Mouse (Mus musculus): ENCODE data around the gene Kctd18. TPM values are rescaled to one million over a fixed set of nuclear protein-coding genes. Genes with fewer than 3 reads are reported as not detected.
"Not testable (repeated sequence)": the region's sequence is repeated elsewhere in the genome, so short reads cannot be mapped to it uniquely, and the experiment has no call there.

The Kctd18 gene
- total and polyA plus RNA-seq, 2 experiments = 2.9 to 8.3 TPM

DNA sequence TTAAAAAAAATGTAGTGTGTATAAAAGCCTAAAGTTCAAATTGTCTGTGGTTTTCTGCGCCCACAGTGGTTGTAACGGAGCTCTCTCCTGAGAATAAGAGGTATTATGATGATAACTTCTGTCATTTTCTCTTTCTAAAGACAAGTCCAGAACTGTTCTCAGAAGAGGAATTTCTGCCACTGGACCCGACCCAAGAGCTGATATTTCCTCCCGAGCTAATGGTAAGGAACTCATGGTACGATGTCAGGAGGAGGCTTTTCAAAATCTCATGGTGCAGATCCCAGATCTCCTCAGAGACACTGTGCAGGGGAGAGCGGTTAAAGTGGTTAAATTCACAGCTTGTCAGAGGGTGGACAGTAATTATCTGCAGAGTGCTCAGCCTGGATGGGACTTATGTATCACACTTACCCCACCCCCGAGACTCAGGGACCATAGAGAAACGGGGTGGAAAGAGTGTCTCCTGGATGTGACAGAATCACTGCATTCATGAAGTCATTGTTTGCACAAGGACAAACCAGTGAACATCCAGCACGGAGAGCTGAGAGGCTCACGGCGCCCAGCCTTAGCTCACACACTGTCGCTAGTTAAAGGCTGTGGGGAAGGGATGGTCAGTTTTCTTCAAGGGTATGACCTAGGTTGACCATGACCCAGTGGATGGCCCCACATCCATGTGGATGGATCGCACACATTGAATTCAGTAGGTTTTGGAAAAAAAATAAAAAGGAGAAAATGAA is 37.5 kb upstream of the Kctd18 start:
- H3K4me3 ChIP-seq (ENCODE audit: insufficient read depth, low read depth, low read length) = no peak overlapping the region
- DNase-seq (ENCODE audit: extremely low read depth, low read depth, low spot score) = no peak
- no peaks in the 10 kb centered on the region for H3K79me2 ChIP-seq (ENCODE audit: control insufficient read depth, insufficient read depth, low read length)
- TF ChIP-seq CTCF (IDR thresholded peaks at IDR 0.05; ENCODE audit: low read depth, low read length) (no peak), POLR2A (IDR thresholded peaks at IDR 0.05; ENCODE audit: extremely low read depth, insufficient read depth, low read length) (no peak)
- H3K27ac ChIP-seq (replicated peaks; ENCODE audit: insufficient read depth, low read depth, low read length) = no peak overlapping the region
- 86% methylated on average over 13 of the region's 13 CpGs for WGBS
- peaks cover 73% of the 10 kb centered on the region for H3K36me3 ChIP-seq (ENCODE audit: control insufficient read depth, insufficient read depth, low read length)
- no peaks in the 10 kb centered on the region for H3K27me3 ChIP-seq (ENCODE audit: control insufficient read depth, insufficient read depth, low read length)
- H3K9ac ChIP-seq (ENCODE audit: low read depth, low read length) = no peak overlapping the region
- no peaks in the 10 kb centered on the region for H3K4me1 ChIP-seq (ENCODE audit: control insufficient read depth, insufficient read depth, low read length)

DNA sequence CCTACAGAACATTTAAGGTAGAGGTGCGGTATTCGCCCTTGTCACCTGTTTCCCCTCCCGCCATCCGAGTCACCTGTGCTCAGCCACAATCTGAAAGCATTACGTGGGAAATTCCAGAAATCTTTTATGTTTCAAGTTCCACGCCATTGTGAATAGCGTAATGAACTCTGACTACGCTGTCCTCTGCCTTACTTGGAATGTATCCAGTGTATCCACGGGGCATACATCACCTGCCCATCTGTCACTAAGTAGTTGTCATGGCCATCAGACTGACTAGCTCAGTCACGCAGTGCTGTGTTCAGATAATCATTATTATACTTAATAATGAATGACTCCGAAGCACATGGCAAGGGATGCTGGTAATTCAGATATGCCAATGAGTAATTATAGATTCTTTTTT is 36.8 kb upstream of the Kctd18 start:
- DNase-seq (ENCODE audit: extremely low read depth, low read depth, low spot score) = no peak
- H3K79me2 ChIP-seq (ENCODE audit: control insufficient read depth, insufficient read depth, low read length) = no peaks in the 10 kb centered on the region
- H3K4me3 ChIP-seq (ENCODE audit: insufficient read depth, low read depth, low read length) = no peak overlapping the region
- 83% methylated on average over 11 of the region's 11 CpGs for WGBS
- no peak overlapping the region for H3K27ac ChIP-seq (replicated peaks; ENCODE audit: insufficient read depth, low read depth, low read length)
- H3K27me3 ChIP-seq (ENCODE audit: control insufficient read depth, insufficient read depth, low read length) = no peaks in the 10 kb centered on the region
- H3K9ac ChIP-seq (ENCODE audit: low read depth, low read length) = no peak overlapping the region
- H3K4me1 ChIP-seq (ENCODE audit: control insufficient read depth, insufficient read depth, low read length) = no peaks in the 10 kb centered on the region
- H3K36me3 ChIP-seq (ENCODE audit: control insufficient read depth, insufficient read depth, low read length) = peaks cover 74% of the 10 kb centered on the region
- no peak for TF ChIP-seq POLR2A (IDR thresholded peaks at IDR 0.05; ENCODE audit: extremely low read depth, insufficient read depth, low read length)
- TF ChIP-seq CTCF (IDR thresholded peaks at IDR 0.05; ENCODE audit: low read depth, low read length) = no peak

DNA sequence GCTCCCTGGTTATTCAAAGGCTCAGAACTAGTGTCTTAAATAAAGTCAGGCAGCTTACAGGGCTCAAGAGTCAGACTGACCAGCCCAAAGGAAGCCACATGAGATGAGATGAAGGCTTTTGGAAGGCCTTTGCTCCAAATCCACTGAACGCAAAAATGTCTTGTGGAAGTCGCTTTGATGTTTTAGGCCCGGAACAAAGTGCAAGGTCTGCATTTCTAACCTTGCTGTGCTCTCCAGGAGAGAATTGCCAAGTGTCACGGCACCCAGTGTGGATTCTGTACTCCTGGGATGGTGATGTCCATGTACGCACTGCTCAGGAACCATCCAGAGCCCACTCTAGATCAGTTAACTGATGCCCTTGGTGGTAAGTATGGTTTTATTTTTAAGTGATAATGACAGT is 30.4 kb upstream of the Kctd18 start:
- H3K27me3 ChIP-seq (ENCODE audit: control insufficient read depth, insufficient read depth, low read length) = no peaks in the 10 kb centered on the region
- 53% methylated on average over 5 of the region's 5 CpGs for WGBS
- no peaks in the 10 kb centered on the region for H3K79me2 ChIP-seq (ENCODE audit: control insufficient read depth, insufficient read depth, low read length)
- no peaks in the 10 kb centered on the region for H3K4me1 ChIP-seq (ENCODE audit: control insufficient read depth, insufficient read depth, low read length)
- DNase-seq (ENCODE audit: extremely low read depth, low read depth, low spot score) = peak; percentile 66
- no peak overlapping the region for H3K9ac ChIP-seq (ENCODE audit: low read depth, low read length)
- H3K27ac ChIP-seq (replicated peaks; ENCODE audit: insufficient read depth, low read depth, low read length) = no peak overlapping the region
- TF ChIP-seq POLR2A (IDR thresholded peaks at IDR 0.05; ENCODE audit: extremely low read depth, insufficient read depth, low read length) = no peak
- TF ChIP-seq CTCF (IDR thresholded peaks at IDR 0.05; ENCODE audit: low read depth, low read length) = no peak
- H3K36me3 ChIP-seq (ENCODE audit: control insufficient read depth, insufficient read depth, low read length) = peaks cover 72% of the 10 kb centered on the region
- no peak overlapping the region for H3K4me3 ChIP-seq (ENCODE audit: insufficient read depth, low read depth, low read length)

DNA sequence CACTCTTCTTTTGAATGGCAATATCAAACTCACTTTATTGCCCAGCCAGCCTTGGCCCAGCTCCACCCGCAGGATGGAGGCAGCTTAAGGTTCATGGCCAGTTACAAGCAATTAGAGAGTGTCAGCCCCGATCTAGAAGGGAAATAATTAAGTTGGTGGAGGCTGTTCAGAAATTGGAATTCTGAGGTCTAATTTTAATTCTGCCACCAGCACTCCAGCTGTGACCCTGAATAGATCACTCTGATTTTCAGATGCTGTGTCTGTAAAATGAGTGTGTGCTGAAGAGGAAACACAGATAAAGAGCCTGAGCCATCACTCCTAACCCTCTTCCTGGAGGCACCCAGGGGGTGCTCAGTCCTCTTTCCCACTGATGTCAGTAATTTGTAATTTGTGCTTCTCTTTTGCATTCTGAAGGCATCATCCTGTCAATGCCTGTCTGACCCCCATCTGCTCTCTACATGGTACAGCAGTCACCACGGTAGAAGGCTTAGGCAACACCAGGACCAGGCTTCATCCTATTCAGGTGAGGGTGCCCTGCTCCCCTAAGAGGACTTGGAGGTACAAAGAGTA is 28.1 kb upstream of the Kctd18 start:
- Histone ChIP-seq H3K4me1 (ENCODE audit: control insufficient read depth, insufficient read depth, low read length) (no peaks in the 10 kb centered on the region), H3K36me3 (ENCODE audit: control insufficient read depth, insufficient read depth, low read length) (peaks cover 75% of the 10 kb centered on the region), H3K27ac (replicated peaks; ENCODE audit: insufficient read depth, low read depth, low read length) (no peak overlapping the region), H3K27me3 (ENCODE audit: control insufficient read depth, insufficient read depth, low read length) (no peaks in the 10 kb centered on the region), H3K9ac (ENCODE audit: low read depth, low read length) (no peak overlapping the region), H3K4me3 (ENCODE audit: insufficient read depth, low read depth, low read length) (no peak overlapping the region), H3K79me2 (ENCODE audit: control insufficient read depth, insufficient read depth, low read length) (0 out of 2 replicates have a peak, but pooled peaks cover under 1% of the 10 kb centered on the region)
- 82% methylated on average over 3 of the region's 3 CpGs for WGBS
- TF ChIP-seq CTCF (IDR thresholded peaks at IDR 0.05; ENCODE audit: low read depth, low read length) (no peak), POLR2A (IDR thresholded peaks at IDR 0.05; ENCODE audit: extremely low read depth, insufficient read depth, low read length) (no peak)
- no peak for DNase-seq (ENCODE audit: extremely low read depth, low read depth, low spot score)

DNA sequence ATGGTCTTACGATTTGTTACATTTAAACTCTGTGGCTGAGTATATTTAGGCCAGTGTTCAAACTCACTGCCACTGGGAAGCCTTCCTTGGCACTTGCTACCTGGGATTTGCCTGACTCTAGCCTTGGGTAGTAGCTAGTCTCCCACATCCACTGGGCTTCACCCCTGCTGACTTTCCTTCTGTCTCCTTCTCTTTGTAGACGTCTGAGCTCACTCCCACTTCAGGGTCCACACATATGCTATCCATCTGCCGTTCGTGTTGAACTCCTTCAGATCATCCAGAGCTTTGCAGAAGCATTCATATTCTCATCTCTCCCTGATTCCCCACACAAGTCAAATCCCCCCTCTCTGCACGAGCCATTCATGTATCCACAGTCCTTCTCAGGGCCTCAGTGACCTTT is 26.8 kb upstream of the Kctd18 start:
- H3K4me1 ChIP-seq (ENCODE audit: control insufficient read depth, insufficient read depth, low read length) = no peaks in the 10 kb centered on the region
- no peak overlapping the region for H3K9ac ChIP-seq (ENCODE audit: low read depth, low read length)
- no peak for TF ChIP-seq POLR2A (IDR thresholded peaks at IDR 0.05; ENCODE audit: extremely low read depth, insufficient read depth, low read length)
- TF ChIP-seq CTCF (IDR thresholded peaks at IDR 0.05; ENCODE audit: low read depth, low read length) = no peak
- H3K4me3 ChIP-seq (ENCODE audit: insufficient read depth, low read depth, low read length) = no peak overlapping the region
- no peak overlapping the region for H3K27ac ChIP-seq (replicated peaks; ENCODE audit: insufficient read depth, low read depth, low read length)
- 92% methylated on average over 5 of the region's 5 CpGs for WGBS
- H3K79me2 ChIP-seq (ENCODE audit: control insufficient read depth, insufficient read depth, low read length) = 0 out of 2 replicates have a peak, but pooled peaks cover 5% of the 10 kb centered on the region
- DNase-seq (ENCODE audit: extremely low read depth, low read depth, low spot score) = no peak
- H3K36me3 ChIP-seq (ENCODE audit: control insufficient read depth, insufficient read depth, low read length) = peaks cover 78% of the 10 kb centered on the region
- H3K27me3 ChIP-seq (ENCODE audit: control insufficient read depth, insufficient read depth, low read length) = no peaks in the 10 kb centered on the region

- H3K36me3 ChIP-seq (ENCODE audit: control insufficient read depth, insufficient read depth, low read length) = peaks cover 73% of the 10 kb centered on the region
- H3K79me2 ChIP-seq (ENCODE audit: control insufficient read depth, insufficient read depth, low read length) = 0 out of 2 replicates have a peak, but pooled peaks cover 5% of the 10 kb centered on the region
- H3K27me3 ChIP-seq (ENCODE audit: control insufficient read depth, insufficient read depth, low read length) = no peaks in the 10 kb centered on the region
- no peak overlapping the region for H3K9ac ChIP-seq (ENCODE audit: low read depth, low read length)
- TF ChIP-seq POLR2A (IDR thresholded peaks at IDR 0.05; ENCODE audit: extremely low read depth, insufficient read depth, low read length) (no peak), CTCF (IDR thresholded peaks at IDR 0.05; ENCODE audit: low read depth, low read length) (no peak)
- no peak overlapping the region for H3K4me3 ChIP-seq (ENCODE audit: insufficient read depth, low read depth, low read length)
- no peak overlapping the region for H3K27ac ChIP-seq (replicated peaks; ENCODE audit: insufficient read depth, low read depth, low read length)
- no peak for DNase-seq (ENCODE audit: extremely low read depth, low read depth, low spot score)
- H3K4me1 ChIP-seq (ENCODE audit: control insufficient read depth, insufficient read depth, low read length) = no peaks in the 10 kb centered on the region
- 79% methylated on average over 3 of the region's 3 CpGs for WGBS
Measured at GRCm38 (mm10) chr1:58045076-58045475, 26.3 kb upstream of the Kctd18 start.

GRCm38 (mm10) chr1:58037306-58037705 is 18.6 kb upstream of the Kctd18 start:
- not testable (repeated sequence) for H3K9ac ChIP-seq (ENCODE audit: low read depth, low read length); H3K27ac ChIP-seq (replicated peaks; ENCODE audit: insufficient read depth, low read depth, low read length); H3K4me1 ChIP-seq (ENCODE audit: control insufficient read depth, insufficient read depth, low read length); H3K4me3 ChIP-seq (ENCODE audit: insufficient read depth, low read depth, low read length); H3K27me3 ChIP-seq (ENCODE audit: control insufficient read depth, insufficient read depth, low read length)
- peaks cover 18% of the 10 kb centered on the region for H3K36me3 ChIP-seq (ENCODE audit: control insufficient read depth, insufficient read depth, low read length)
- 83% methylated on average over 9 of the region's 9 CpGs for WGBS
- peaks cover 17% of the 10 kb centered on the region; the same call in 1 of the 2 replicates for H3K79me2 ChIP-seq (ENCODE audit: control insufficient read depth, insufficient read depth, low read length)
- DNase-seq (ENCODE audit: extremely low read depth, low read depth, low spot score) = peak; percentile 75
